Mouse (Mus musculus): ENCODE measurements around the gene Rasgef1a. TPM values are rescaled to one million over a fixed set of nuclear protein-coding genes. Genes with fewer than 3 reads are reported as not detected.

Gene Rasgef1a
- polyA plus RNA-seq (2015; fragmentation: Nextera tagmentation; extraction: Ambion mirVana): 1.4 TPM in 2 replicates

- Histone ChIP-seq H3K4me3 (replicated peaks; ENCODE audit: low read depth, low read length) (peak within 1 kb of the TSS; percentile 33), H3K27me3 (ENCODE audit: insufficient read depth, low read length) (peaks cover 22% of the 10 kb centered on the region), H3K9ac (ENCODE audit: low read depth, low read length) (no peak within 1 kb of the TSS), H3K27ac (no peak within 1 kb of the TSS), H3K4me1 (replicated peaks; ENCODE audit: insufficient read depth, low read length) (peaks cover 3% of the 10 kb centered on the region; the same call in 1 of the 2 replicates), H3K36me3 (ENCODE audit: insufficient read depth, low read length) (no peaks in the 10 kb centered on the region), H3K4me2 (ENCODE audit: low read length) (peak within 1 kb of the TSS; percentile 73), H3K9me3 (replicated peaks; ENCODE audit: low read length) (no peaks in the 10 kb centered on the region)
- DNase-seq (ENCODE audit: low spot score): no peak
- ATAC-seq (replicated peaks; ENCODE audit: low FRiP score, low read depth): peak; percentile 49; the same call in 1 of the 2 replicates
- TF ChIP-seq CTCF (IDR thresholded peaks at IDR 0.05; ENCODE audit: low read depth): no peak
- WGBS: 11% methylated on average over 65 of the region's 70 CpGs
Measured at GRCm38 (mm10) chr6:118010756-118011615, at the start of gene Rasgef1a. Gene Rasgef1a, plus strand, starts transcription at chr6:118011438.

- no peaks in the 10 kb centered on the region for H3K27me3 ChIP-seq (ENCODE audit: insufficient read depth, low read length)
- H3K27ac ChIP-seq: no peak overlapping the region
- no peak overlapping the region for H3K9ac ChIP-seq (ENCODE audit: low read depth, low read length)
- no peaks in the 10 kb centered on the region; the same call in 1 of the 2 replicates for H3K4me1 ChIP-seq (replicated peaks; ENCODE audit: insufficient read depth, low read length)
- H3K9me3 ChIP-seq (replicated peaks; ENCODE audit: low read length): no peaks in the 10 kb centered on the region
- H3K36me3 ChIP-seq (ENCODE audit: insufficient read depth, low read length): no peaks in the 10 kb centered on the region
- 79% methylated on average over 3 of the region's 3 CpGs for WGBS
- no peak overlapping the region for H3K4me3 ChIP-seq (replicated peaks; ENCODE audit: low read depth, low read length)
- ATAC-seq (replicated peaks; ENCODE audit: low FRiP score, low read depth) (no peak), DNase-seq (ENCODE audit: low spot score) (no peak)
- peak; percentile 34 for TF ChIP-seq CTCF (IDR thresholded peaks at IDR 0.05; ENCODE audit: low read depth)
- H3K4me2 ChIP-seq (ENCODE audit: low read length): no peak overlapping the region
Measured at GRCm38 (mm10) chr6:117963201-117963600, 48.0 kb upstream of the Rasgef1a start.

GRCm38 (mm10) chr6:117966729-117967128, 44.5 kb upstream of the Rasgef1a start:
- DNase-seq (ENCODE audit: low spot score): peak; percentile 19
- WGBS: 16% methylated on average over 9 of the region's 9 CpGs

DNA sequence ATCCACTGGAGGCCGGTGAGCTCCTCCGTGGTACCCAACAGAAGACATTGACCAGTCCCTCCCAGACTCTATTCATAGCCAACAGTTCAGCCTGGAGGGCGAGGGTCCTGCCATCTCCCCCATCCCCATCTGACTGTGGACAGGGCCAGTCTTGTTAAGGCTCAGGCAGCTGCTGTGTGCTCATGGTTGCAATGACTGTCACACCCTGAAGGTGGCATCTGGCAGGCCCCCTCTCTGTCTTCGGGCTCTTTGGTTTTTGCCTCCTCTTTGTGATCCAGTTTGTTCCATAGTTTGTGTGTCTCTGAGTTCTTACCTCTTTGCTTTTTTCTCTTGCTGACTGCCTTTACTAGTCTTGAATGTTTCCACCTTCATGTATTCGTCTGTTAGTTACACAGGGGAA, 24.1 kb upstream of the Rasgef1a start:
- TF ChIP-seq CTCF (IDR thresholded peaks at IDR 0.05; ENCODE audit: low read depth): peak; percentile 33; the same call in 1 of the 2 replicates
- no peak overlapping the region for H3K9ac ChIP-seq (ENCODE audit: low read depth, low read length)
- H3K9me3 ChIP-seq (replicated peaks; ENCODE audit: low read length): no peaks in the 10 kb centered on the region
- no peak overlapping the region for H3K4me2 ChIP-seq (ENCODE audit: low read length)
- no peak for DNase-seq (ENCODE audit: low spot score)
- H3K27me3 ChIP-seq (ENCODE audit: insufficient read depth, low read length): no peaks in the 10 kb centered on the region
- WGBS: 54% methylated on average over 5 of the region's 5 CpGs
- H3K4me1 ChIP-seq (replicated peaks; ENCODE audit: insufficient read depth, low read length): no peaks in the 10 kb centered on the region
- no peak overlapping the region for H3K4me3 ChIP-seq (replicated peaks; ENCODE audit: low read depth, low read length)
- no peak overlapping the region for H3K27ac ChIP-seq
- ATAC-seq (replicated peaks; ENCODE audit: low FRiP score, low read depth): no peak
- no peaks in the 10 kb centered on the region for H3K36me3 ChIP-seq (ENCODE audit: insufficient read depth, low read length)

More at GRCm38 (mm10) chr6:117966729-117967128, 44.5 kb upstream of the Rasgef1a start:
- no peak for ATAC-seq (replicated peaks; ENCODE audit: low FRiP score, low read depth)
- Histone ChIP-seq H3K27ac (no peak overlapping the region), H3K9ac (ENCODE audit: low read depth, low read length) (no peak overlapping the region), H3K4me2 (ENCODE audit: low read length) (no peak overlapping the region), H3K27me3 (ENCODE audit: insufficient read depth, low read length) (no peaks in the 10 kb centered on the region), H3K4me1 (replicated peaks; ENCODE audit: insufficient read depth, low read length) (no peaks in the 10 kb centered on the region; the same call in 1 of the 2 replicates), H3K36me3 (ENCODE audit: insufficient read depth, low read length) (no peaks in the 10 kb centered on the region), H3K9me3 (replicated peaks; ENCODE audit: low read length) (no peaks in the 10 kb centered on the region), H3K4me3 (replicated peaks; ENCODE audit: low read depth, low read length) (no peak overlapping the region)
- TF ChIP-seq CTCF (IDR thresholded peaks at IDR 0.05; ENCODE audit: low read depth): peak; percentile 60

DNA sequence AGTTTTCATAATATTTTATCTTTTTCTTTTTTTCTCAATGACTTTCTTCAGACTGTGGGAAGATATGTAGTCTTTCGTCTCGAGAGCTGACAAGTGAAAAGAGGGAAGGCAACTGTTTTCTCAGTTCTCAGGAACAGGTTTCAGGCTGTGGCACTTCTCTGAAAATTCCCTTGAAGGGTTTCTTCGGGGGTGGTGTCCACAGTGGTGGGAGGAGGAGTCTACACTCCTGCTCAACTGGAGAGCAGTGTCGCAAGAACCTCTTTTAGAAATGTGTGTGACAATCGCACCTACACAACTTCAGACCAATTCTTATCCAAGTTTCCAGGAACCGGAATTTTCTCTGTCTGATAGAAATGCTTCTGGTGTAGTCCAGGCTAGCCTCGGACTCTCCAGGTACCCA, 22.0 kb upstream of the Rasgef1a start:
- DNase-seq (ENCODE audit: low spot score): no peak
- no peak for ATAC-seq (replicated peaks; ENCODE audit: low FRiP score, low read depth)
- no peak for TF ChIP-seq CTCF (IDR thresholded peaks at IDR 0.05; ENCODE audit: low read depth)

GRCm38 (mm10) chr6:117990649-117991048, 20.6 kb upstream of the Rasgef1a start:
- DNase-seq (ENCODE audit: low spot score) (no peak), ATAC-seq (replicated peaks; ENCODE audit: low FRiP score, low read depth) (no peak)
- Histone ChIP-seq H3K27ac (no peak overlapping the region), H3K4me3 (replicated peaks; ENCODE audit: low read depth, low read length) (no peak overlapping the region), H3K4me2 (ENCODE audit: low read length) (no peak overlapping the region), H3K9ac (ENCODE audit: low read depth, low read length) (no peak overlapping the region), H3K27me3 (ENCODE audit: insufficient read depth, low read length) (no peaks in the 10 kb centered on the region), H3K9me3 (replicated peaks; ENCODE audit: low read length) (no peaks in the 10 kb centered on the region), H3K4me1 (replicated peaks; ENCODE audit: insufficient read depth, low read length) (no peaks in the 10 kb centered on the region), H3K36me3 (ENCODE audit: insufficient read depth, low read length) (no peaks in the 10 kb centered on the region)
- 68% methylated on average over 8 of the region's 8 CpGs for WGBS
- no peak for TF ChIP-seq CTCF (IDR thresholded peaks at IDR 0.05; ENCODE audit: low read depth)

More for the DNA sequence above, 22.0 kb upstream of the Rasgef1a start:
- no peak overlapping the region for H3K9ac ChIP-seq (ENCODE audit: low read depth, low read length)
- H3K9me3 ChIP-seq (replicated peaks; ENCODE audit: low read length): no peaks in the 10 kb centered on the region
- no peak overlapping the region for H3K4me2 ChIP-seq (ENCODE audit: low read length)
- no peak overlapping the region for H3K4me3 ChIP-seq (replicated peaks; ENCODE audit: low read depth, low read length)
- H3K27me3 ChIP-seq (ENCODE audit: insufficient read depth, low read length): no peaks in the 10 kb centered on the region
- no peaks in the 10 kb centered on the region for H3K4me1 ChIP-seq (replicated peaks; ENCODE audit: insufficient read depth, low read length)
- 84% methylated on average over 7 of the region's 7 CpGs for WGBS
- no peak overlapping the region for H3K27ac ChIP-seq
- no peaks in the 10 kb centered on the region for H3K36me3 ChIP-seq (ENCODE audit: insufficient read depth, low read length)
